Mouse (Mus musculus): Measurements from ENCODE around the gene Ermard. TPM values are rescaled to one million over a fixed set of nuclear protein-coding genes. Genes with fewer than 3 reads are reported as not detected.
A peak's percentile ranks its signal among the peaks of the same experiment; 100 is the strongest.
"Not testable (repeated sequence)": the region's sequence is repeated elsewhere in the genome, so short reads cannot be mapped to it uniquely, and the experiment has no call there.

Gene Ermard
- 48.1 and 48.2 TPM in 2 replicates for polyA plus RNA-seq (2016; fragmentation: Nextera tagmentation; extraction: Ambion mirVana)

DNA sequence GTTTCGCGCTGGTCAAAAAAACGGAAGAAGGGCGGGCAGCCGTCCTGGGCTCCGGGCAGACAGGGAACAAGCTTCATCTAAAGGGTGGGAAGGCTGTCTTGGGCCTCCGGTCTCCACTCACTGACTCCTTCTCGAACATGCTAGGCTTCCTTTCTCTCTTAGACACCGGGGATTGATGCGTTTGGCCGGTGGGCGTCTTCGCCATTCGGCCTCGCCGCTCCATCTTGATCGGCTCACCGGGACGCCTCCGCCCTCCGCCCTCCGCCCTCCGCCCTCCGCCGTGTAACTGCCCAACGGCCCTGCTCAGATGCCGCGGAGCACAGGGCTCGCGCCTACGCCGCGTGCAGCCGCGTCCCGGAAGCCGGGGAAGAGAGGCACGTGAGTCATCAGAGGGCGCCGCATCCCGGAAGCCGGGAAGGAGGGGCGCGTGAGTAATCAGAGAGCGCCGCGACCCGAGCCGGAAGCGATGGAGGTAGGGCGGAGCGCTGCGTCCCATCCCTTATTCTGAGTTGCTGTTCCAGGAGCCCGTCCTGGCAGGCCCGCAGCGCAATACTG, at the start of gene Ermard, which contains the start of the genes Tcte3 and Gm3448:
TSS of gene Ermard (plus strand) at position 34 of the 555 bp plus-strand sequence.
TSS of gene Tcte3 (minus strand) at position 314 of the 555 bp plus-strand sequence.
TSS of gene Gm3448 (minus strand) at position 363 of the 555 bp plus-strand sequence.
- H3K36me3 ChIP-seq; H3K4me3 ChIP-seq; H3K9me3 ChIP-seq (replicated peaks); H3K27ac ChIP-seq; H3K27me3 ChIP-seq (replicated peaks); H3K4me1 ChIP-seq; H3K4me2 ChIP-seq; H3K9ac ChIP-seq: not testable (repeated sequence)
- 0% methylated on average over 17 of the region's 56 CpGs for WGBS (ENCODE audit: insufficient replicate concordance)
- peak; percentile 95 for ATAC-seq

- not testable (repeated sequence) for H3K9ac ChIP-seq
These were observed 48.4 kb upstream of the Ermard start for GRCm38 (mm10) chr17:14992522-14993138.

DNA sequence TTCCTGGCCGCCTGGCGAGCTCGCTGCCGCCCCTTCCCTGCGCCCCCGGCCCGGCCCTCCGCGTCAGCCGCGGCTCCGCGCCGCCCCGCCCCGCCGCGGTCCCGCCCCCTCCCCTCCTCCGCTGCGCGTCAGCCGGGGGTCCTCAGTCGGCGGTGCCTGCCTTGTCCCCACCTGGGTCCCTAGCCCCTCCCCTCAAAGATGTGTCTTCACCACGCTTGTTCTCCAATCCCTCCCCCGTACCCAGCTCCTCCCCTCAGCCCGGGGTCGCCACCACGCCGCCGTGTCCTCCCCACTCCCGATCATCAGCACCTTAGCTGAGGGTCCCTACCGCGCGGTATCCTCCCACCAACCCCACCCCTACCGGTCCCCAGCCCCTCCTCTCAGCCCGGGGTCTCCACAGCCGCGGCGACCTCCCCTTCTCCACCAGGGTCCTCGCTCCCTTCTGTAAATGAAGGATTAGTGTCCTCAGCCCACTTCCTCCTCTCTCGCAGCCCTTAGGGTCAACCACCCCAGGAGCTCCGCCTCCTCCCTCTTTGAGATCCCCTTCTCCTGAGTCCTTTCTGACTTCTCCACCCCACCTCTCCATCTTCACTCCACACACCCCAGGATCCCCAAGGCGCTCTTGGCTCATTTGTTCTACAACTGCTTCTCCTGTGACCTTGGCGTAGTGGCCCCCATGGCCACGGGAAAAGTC, 47.7 kb upstream of the Ermard start:
- WGBS (ENCODE audit: insufficient replicate concordance), result no CpG with 5 or more reads among the region's 47 CpGs
- not testable (repeated sequence) for H3K4me1 ChIP-seq; H3K27ac ChIP-seq; H3K36me3 ChIP-seq; H3K9ac ChIP-seq; H3K4me2 ChIP-seq; H3K27me3 ChIP-seq (replicated peaks); H3K9me3 ChIP-seq (replicated peaks); H3K4me3 ChIP-seq
- peak; percentile 61 for ATAC-seq

More at GRCm38 (mm10) chr17:14992522-14993138, 48.4 kb upstream of the Ermard start:
- H3K4me1 ChIP-seq; H3K27ac ChIP-seq; H3K36me3 ChIP-seq; H3K27me3 ChIP-seq (replicated peaks); H3K9me3 ChIP-seq (replicated peaks); H3K4me2 ChIP-seq; H3K4me3 ChIP-seq: not testable (repeated sequence)
- WGBS (ENCODE audit: insufficient replicate concordance), result no CpG with 5 or more reads among the region's 98 CpGs
- ATAC-seq, result peak; percentile 73

DNA sequence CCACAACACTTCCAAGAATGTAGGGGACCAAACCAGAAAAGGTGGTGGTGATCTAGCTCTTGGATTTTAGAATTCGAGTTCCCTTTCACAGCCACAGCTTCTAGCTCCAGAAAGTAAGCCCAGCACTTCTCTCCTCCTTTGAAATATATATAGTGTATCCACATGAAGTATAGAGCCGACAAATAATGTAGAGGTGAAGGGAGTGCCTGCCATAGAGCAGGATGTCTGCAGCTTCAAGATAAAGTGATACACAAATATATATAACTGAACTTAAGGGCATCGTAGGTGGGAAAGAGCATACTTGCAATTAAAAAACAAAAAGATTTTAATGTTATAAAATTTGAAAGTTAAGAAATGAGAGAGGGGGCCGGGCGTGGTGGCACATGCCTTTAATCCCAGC, 46.9 kb upstream of the Ermard start:
- H3K9me3 ChIP-seq (replicated peaks); H3K4me2 ChIP-seq; H3K27me3 ChIP-seq (replicated peaks); H3K36me3 ChIP-seq; H3K4me3 ChIP-seq; H3K9ac ChIP-seq; H3K4me1 ChIP-seq; H3K27ac ChIP-seq: not testable (repeated sequence)
- no CpG with 5 or more reads among the region's 5 CpGs for WGBS (ENCODE audit: insufficient replicate concordance)
- ATAC-seq, result peak; percentile 21; the same call in 1 of the 2 replicates

- H3K9me3 ChIP-seq (replicated peaks); H3K36me3 ChIP-seq; H3K27me3 ChIP-seq (replicated peaks); H3K4me1 ChIP-seq; H3K4me3 ChIP-seq; H3K9ac ChIP-seq; H3K27ac ChIP-seq; H3K4me2 ChIP-seq: not testable (repeated sequence)
- peak; percentile 81 for ATAC-seq
- WGBS (ENCODE audit: insufficient replicate concordance), result no CpG with 5 or more reads among the region's 4 CpGs
These were observed 41.0 kb upstream of the Ermard start for GRCm38 (mm10) chr17:15000047-15000446.

DNA sequence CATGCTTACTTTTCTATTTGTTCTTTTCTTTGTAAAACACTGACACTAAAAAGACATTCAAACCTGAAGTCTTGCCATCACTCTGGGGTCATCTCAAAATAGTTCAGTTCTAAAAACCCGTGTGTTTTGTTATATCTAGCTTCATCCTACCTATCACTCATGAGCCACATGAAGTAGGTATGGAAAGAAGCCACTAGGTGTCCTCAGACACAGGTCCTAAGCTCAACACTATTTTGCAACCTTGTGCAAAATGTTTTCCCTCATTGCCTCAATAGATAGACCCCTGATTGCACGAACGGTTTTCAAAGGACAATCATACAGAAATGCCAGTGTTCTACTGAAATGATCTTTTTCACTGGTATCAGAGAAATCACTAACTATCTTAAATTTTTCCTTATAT, 31.9 kb upstream of the Ermard start:
- H3K4me3 ChIP-seq, result not testable (repeated sequence)

GRCm38 (mm10) chr17:15009706-15010413, 31.1 kb upstream of the Ermard start, which contains the start of gene Gm3435:
TSS of gene Gm3435 (plus strand) at chr17:15010176.
- H3K9ac ChIP-seq; H3K27ac ChIP-seq; H3K4me3 ChIP-seq; H3K27me3 ChIP-seq (replicated peaks); H3K9me3 ChIP-seq (replicated peaks); H3K36me3 ChIP-seq; H3K4me1 ChIP-seq; H3K4me2 ChIP-seq: not testable (repeated sequence)
- peak; percentile 95 for ATAC-seq
- no CpG with 5 or more reads among the region's 60 CpGs for WGBS (ENCODE audit: insufficient replicate concordance)

More for the DNA sequence above, 31.9 kb upstream of the Ermard start:
- not testable (repeated sequence) for H3K9ac ChIP-seq; H3K4me1 ChIP-seq; H3K9me3 ChIP-seq (replicated peaks); H3K27ac ChIP-seq; H3K4me2 ChIP-seq; H3K27me3 ChIP-seq (replicated peaks); H3K36me3 ChIP-seq
- ATAC-seq, result peak; percentile 34; the same call in 1 of the 2 replicates
- WGBS (ENCODE audit: insufficient replicate concordance), result no CpG with 5 or more reads among the region's 3 CpGs

DNA sequence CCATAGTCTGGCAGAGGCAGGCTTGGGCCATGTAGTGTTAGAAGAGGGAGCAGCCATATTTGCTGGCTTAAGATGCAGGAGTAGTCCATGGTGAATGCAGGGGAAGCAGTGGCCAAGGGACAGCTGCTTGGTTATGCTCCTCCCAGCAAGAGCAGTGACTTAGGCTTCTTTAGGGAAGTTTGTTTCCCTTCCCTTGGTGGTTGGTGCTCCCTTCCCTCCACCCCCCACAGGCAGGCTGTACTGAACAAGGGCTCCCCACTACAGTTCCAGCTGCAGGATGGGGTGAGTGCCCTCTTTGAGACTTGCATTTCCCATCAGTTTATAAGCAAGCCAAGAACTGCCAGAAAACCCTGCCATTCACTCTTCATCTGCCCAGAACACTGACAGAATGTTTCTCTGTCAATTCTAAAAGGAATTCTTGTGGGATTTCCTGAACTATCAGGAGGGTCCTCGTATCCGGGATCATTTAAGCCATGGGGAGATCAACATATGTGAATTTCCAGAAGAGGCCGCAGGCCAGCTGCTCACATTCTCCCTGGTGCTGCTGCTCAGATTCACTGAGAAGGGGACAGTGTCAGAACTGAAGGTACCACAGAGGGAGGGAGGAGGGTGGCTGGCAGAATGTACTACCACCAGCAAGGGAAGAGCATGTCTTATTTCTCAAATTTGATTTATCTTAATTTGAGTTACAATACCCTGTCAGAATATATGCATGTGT, 19.3 kb upstream of the Ermard start:
- H3K4me3 ChIP-seq; H3K4me1 ChIP-seq; H3K9me3 ChIP-seq (replicated peaks); H3K36me3 ChIP-seq; H3K9ac ChIP-seq; ATAC-seq; H3K27me3 ChIP-seq (replicated peaks): not testable (repeated sequence)
- WGBS (ENCODE audit: insufficient replicate concordance), result 70% methylated on average over 3 of the region's 3 CpGs
- Histone ChIP-seq H3K27ac (peak overlapping the region; percentile 68; the same call in 1 of the 2 replicates), H3K4me2 (peak overlapping the region; percentile 35; the same call in 1 of the 2 replicates)

DNA sequence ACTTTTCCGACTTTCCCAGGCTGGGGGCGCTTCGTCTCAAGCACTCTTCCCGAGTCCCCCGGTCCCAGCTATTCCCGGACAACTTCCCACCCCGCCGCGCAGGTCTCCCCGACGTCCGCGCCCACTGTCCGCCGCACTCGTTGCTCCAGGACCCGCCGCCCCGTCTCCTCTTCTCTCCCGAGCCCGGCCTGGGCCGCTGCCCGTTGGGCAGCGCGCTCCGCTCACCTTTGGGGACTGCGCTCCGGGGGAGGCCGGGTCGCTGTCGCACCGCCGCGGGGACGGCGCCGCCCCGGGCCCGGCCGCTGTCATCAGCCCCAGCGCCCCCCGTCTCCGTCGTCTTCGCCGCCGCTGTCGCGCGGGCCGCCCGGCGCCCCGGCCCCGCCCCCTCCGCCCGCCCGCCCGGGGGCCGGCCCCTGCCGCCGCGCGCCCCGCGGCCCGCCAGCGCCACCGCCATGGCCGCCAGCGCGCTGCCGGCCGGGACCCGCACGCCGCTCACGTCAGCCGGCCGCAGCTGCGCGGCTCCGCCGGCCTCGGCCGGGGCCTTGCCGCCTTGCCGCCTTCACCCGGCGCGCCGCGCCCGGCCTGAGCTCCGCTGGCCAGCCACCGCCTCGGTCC, 17.0 kb upstream of the Ermard start:
- WGBS (ENCODE audit: insufficient replicate concordance), result no CpG with 5 or more reads among the region's 97 CpGs
- not testable (repeated sequence) for H3K4me3 ChIP-seq; H3K36me3 ChIP-seq; H3K27ac ChIP-seq; H3K4me2 ChIP-seq; H3K4me1 ChIP-seq; H3K27me3 ChIP-seq (replicated peaks); H3K9ac ChIP-seq; H3K9me3 ChIP-seq (replicated peaks)
- peak; percentile 72 for ATAC-seq

GRCm38 (mm10) chr17:15024502-15025193, 16.4 kb upstream of the Ermard start:
- not testable (repeated sequence) for H3K27ac ChIP-seq; H3K36me3 ChIP-seq; H3K9ac ChIP-seq; H3K4me2 ChIP-seq; H3K4me3 ChIP-seq; H3K9me3 ChIP-seq (replicated peaks); H3K27me3 ChIP-seq (replicated peaks); H3K4me1 ChIP-seq
- peak; percentile 54 for ATAC-seq
- WGBS (ENCODE audit: insufficient replicate concordance), result no CpG with 5 or more reads among the region's 48 CpGs

DNA sequence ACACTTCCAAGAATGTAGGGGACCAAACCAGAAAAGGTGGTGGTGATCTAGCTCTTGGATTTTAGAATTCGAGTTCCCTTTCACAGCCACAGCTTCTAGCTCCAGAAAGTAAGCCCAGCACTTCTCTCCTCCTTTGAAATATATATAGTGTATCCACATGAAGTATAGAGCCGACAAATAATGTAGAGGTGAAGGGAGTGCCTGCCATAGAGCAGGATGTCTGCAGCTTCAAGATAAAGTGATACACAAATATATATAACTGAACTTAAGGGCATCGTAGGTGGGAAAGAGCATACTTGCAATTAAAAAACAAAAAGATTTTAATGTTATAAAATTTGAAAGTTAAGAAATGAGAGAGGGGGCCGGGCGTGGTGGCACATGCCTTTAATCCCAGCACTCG, 15.5 kb upstream of the Ermard start:
- not testable (repeated sequence) for H3K36me3 ChIP-seq; H3K9me3 ChIP-seq (replicated peaks); H3K27me3 ChIP-seq (replicated peaks); H3K4me2 ChIP-seq; H3K9ac ChIP-seq; H3K4me1 ChIP-seq; H3K27ac ChIP-seq; H3K4me3 ChIP-seq
- WGBS (ENCODE audit: insufficient replicate concordance), result no CpG with 5 or more reads among the region's 6 CpGs
- peak; percentile 31; the same call in 1 of the 2 replicates for ATAC-seq

Measured in liver, embryonic 12.5 days (tissue).